Mouse (Mus musculus): ENCODE data around the gene Gm21746.
"Not testable (repeated sequence)": the region's sequence is repeated elsewhere in the genome, so short reads cannot be mapped to it uniquely, and the experiment has no call there.

Gm21746 gene

GRCm38 (mm10) chrY:6237895-6238294 is at the start of gene Gm21746:
Gene Gm21746 (minus strand): TSS chrY:6237995.
- in situ Hi-C loops (cut with MboI; ENCODE audit: low sequenced_read_pairs), result not testable (repeated sequence)

- in situ Hi-C loops (cut with MboI; ENCODE audit: low sequenced_read_pairs), result not testable (repeated sequence)
Observed at GRCm38 (mm10) chrY:6266798-6267197, 29.0 kb upstream of the Gm21746 start, which contains the start of gene Gm20873. Gene Gm20873 (plus strand): TSS chrY:6267098.
